Mouse (Mus musculus) heart, postnatal 0 days (tissue): ENCODE data around the gene Fam25c.

Experiments used
- CTCF ChIP-seq: IDR thresholded peaks from 2 replicates; pipeline ENCODE4 v1.5.1; 2016; ENCODE audit warnings: antibody characterized with exemption, control low read depth, low read depth
- EP300 ChIP-seq: IDR thresholded peaks from 2 replicates; pipeline ENCODE4 v1.6.1; 2016; ENCODE audit warnings: antibody characterized with exemption, low read depth

DNA sequence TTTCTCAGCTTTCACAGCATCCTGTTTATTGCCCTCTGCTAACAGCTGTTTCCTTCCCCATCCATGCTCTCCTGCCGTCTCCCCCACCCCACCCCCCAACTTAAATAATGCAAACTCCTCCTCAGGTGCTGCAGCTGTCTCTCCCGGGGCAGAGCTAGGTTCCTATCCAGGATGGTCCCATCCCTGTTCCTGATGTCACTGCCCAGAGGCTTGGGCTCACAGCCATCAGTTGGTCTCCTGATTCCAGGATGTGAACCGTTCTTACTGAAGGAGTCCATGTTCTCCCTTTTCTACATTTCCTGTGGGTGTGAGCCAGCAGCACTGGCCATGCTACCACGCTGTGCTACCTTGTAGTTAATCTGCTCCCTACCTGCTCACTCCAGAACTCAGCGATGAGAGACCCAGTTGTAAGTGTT is 52.0 kb downstream of the Fam25c start:
- TF ChIP-seq EP300 (no peak), CTCF (no peak)
